Mouse (Mus musculus) monocyte, adult 2 months (primary cell): Measurements from ENCODE around the gene Gpsm1.

Experiments used
- DNase-seq, 2 experiments: peaks; one replicate each; pipeline ENCODE4 v3.0.0; 2022; ENCODE audit warnings: low spot score in 2 of 2, low read depth in 1 of 2

Gpsm1 gene

GRCm38 (mm10) chr2:26338302-26339203, 23.2 kb downstream of the Gpsm1 start:
- DNase-seq, result no peak

DNA sequence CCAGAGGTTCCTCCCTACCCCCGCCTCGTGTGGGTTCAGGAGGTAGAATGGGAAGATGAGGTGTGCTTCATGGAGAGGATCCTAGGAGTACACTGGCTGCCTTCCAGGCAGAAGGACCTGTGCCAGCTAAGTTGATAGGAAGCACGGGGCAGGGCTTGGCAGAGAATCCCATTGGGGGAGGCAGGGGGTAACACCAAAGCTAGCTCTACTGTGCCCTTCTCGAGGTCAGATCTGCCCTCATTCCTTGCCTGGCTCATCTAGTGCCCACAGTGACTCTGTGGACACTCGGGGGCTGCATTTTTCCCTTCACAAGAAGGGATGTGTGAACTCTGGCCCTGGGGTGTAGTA, 23.9 kb downstream of the Gpsm1 start:
- DNase-seq, result no peak

DNA sequence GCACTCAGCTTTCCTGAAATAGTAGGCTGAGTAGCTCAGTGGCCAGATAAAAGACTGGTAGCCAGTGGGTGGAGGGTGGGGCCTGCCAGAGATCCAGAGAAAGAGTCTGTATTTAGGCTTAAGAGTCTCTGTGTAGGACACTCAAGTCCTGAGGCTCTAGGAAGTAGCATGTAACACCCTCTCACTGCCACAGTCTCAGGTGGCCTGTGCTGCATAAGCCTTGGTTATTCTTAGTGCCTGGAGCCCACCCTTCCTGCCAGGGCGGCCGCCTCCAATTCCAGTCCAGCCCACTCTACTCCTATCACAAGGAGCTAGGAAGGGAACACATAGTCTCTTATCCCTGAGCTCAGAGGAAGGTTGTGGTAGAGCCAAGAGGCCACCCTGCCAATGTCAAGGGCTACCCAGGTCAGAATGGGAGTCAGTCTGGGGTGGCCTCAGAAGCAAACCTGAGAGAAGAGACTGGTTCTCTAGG, 26.2 kb downstream of the Gpsm1 start:
- DNase-seq, result no peak

- no peak for DNase-seq
Observed at GRCm38 (mm10) chr2:26342044-26342443, 26.7 kb downstream of the Gpsm1 start.

- no peak for DNase-seq
Observed at GRCm38 (mm10) chr2:26342609-26343490, 27.5 kb downstream of the Gpsm1 start.

DNA sequence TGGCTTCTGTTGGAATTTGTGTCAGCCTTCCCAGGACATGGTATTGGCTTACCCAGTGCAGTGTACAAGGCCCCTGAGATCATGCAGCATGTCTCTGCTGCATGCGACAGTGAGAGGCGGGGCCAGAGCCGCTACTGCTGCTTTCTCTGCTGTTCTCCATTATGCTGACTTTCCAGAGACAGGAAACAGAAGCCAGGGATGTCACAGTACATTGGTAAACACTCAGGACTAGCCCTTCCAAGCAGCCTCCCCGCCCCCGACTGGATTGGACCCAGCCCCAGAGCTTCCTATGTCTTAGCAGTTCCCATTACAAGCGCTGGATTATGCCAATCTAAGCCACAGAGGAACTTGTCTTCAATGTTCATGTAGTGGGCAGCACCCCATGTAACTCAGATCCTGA, 32.9 kb downstream of the Gpsm1 start:
- DNase-seq, result no peak

DNA sequence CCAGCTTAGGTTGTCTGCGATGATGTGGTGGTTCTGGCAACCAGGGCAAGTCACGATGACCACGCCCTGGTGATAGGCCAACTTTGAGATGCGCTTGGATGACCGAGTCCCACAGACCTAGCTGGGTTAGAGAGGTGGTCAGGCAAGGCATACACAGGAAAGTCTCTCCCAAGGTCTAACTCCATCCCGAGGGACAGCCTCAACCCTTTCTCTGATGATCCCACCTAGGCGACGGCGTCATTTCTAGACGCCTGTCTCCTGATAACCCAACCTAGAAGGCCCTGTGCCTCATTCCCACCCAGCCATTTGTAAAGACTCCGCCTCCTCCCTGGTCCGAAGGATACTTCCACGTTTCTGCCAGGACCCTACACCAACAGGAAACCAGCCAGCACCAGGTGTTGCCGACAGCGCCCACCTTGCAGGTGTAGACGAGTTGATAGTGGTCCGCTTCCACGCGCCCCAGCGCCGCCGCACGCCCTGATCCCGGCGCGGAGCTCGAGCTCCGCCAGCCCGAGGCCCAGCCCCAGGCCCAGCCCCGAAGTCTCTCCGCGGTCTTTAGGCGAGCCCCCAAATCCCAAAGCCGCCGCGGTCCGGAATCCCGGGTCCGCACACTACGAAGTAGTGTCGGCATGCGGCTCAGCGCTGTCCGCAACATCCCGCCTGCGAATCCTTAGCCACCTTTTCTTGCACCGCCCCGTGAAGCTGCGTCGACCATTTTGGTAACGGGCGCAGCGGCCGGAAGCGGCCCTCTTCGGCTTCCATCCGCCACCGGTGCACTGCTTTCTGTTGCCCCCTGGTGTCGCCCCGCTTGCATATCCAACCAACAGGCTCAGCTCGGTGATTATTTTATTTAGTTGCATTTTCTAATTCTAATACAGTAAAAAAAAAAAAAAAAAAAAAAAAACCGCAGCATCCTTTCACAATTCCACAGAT, 36.3 kb downstream of the Gpsm1 start, which contains the start of gene Dnlz:
Gene Dnlz (minus strand): TSS at position 753 of the 933 bp plus-strand sequence.
- peak; percentile 73 to 82 for DNase-seq

GRCm38 (mm10) chr2:26352291-26352910, 37.1 kb downstream of the Gpsm1 start:
- DNase-seq, result no peak

- no peak for DNase-seq
Observed at GRCm38 (mm10) chr2:26353066-26353980, 38.0 kb downstream of the Gpsm1 start.

GRCm38 (mm10) chr2:26354401-26354800, 39.1 kb downstream of the Gpsm1 start:
- DNase-seq, result no peak

GRCm38 (mm10) chr2:26356231-26356630, 40.9 kb downstream of the Gpsm1 start:
- no peak for DNase-seq

GRCm38 (mm10) chr2:26356678-26357077, 41.4 kb downstream of the Gpsm1 start:
- DNase-seq, result no peak

GRCm38 (mm10) chr2:26357484-26357883, 42.2 kb downstream of the Gpsm1 start:
- DNase-seq, result no peak

DNA sequence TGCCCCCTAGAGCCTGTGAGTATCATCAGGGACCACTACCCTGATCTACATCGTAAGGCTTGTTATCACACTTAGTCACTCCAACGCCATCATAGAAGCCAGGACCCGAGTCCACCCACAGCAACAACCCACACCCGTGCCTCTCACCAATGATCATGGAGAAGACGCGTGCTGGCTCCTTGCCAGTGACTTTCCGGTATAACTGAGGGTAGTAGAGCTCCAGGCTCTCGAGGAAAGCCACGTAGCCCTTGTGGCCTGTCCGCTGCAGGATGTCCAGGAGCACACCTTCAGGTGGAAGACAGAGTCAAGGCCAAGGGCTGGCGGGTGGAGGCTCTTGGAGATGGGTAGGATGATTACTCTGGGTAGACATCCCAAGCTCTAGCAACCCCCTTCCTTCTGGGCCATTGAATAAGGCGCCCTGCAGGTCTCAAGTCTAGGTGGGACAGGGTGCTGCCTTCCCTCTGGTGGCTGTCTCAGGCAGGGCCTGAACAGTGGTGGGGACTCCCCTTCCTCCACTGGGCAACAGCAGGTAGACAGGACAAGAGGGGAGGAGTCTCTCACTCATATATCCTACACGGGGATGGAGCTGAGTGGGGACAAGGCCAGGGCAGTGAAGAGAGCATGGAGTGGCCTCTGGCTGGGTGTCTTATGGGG, 43.5 kb downstream of the Gpsm1 start:
- DNase-seq, result no peak

GRCm38 (mm10) chr2:26359983-26360382, 44.7 kb downstream of the Gpsm1 start:
- DNase-seq, result peak; percentile 37 to 47

DNA sequence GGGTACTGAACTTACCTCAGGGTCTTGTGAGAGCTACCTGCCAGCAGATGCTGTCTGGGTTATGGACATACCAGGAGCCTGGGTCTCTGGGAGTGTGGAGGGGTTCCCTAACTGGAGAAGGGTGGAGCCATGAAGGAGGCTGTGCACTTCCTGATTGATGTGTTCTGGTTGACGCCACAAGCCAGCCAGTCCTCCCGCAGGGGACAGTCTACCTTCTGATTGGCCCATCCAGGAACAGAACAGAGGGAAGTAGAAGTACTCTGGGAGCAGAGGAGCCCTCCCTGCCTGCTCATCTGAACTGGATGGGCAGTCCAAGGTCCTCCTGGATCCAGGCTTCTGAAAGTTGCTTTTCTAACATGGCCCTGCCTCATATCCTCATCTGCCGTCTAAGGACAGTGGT, 45.5 kb downstream of the Gpsm1 start, which contains the start of gene Card9:
Gene Card9 (minus strand): TSS at position 147 of the 400 bp plus-strand sequence.
- DNase-seq, result peak; percentile 57 to 64

DNA sequence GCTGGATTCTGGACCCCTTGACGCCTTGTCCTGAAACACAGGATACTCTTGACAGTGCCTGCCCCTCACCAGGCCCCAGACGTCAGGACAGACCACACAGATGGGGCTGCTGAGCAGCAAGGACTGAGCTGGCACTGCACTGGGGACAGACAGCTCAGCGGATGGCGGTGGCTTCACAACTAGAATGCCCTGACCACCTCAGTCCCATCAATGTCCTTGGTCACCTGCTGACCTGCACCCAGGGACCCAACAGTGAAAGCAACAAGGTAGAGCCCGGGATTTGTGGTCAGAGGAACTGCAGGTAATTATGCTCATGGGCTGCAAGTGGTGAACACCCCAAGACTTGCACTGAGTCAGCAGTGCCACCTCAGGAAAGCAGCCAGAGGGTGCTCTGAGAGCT, 47.7 kb downstream of the Gpsm1 start:
- DNase-seq, result no peak

DNA sequence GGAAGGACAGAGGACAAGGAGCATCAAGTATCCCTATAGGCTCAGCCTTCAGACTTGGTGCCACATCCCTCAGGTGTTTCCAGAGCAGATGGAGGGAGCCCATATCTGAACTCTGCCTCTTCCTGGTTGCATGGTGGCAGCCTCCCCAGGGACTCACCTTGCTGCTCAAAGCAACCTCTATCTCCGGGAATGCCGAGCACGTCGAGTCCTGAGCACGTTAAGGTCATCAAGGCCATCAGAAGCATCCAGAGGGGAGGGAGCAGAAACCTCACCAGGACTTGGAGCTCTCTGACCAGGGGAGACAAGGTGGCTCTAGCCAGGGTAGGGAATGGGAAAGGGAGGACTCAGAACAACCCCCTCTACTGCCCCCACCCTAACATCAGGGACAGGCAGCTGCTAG, 48.2 kb downstream of the Gpsm1 start:
- DNase-seq, result no peak
